Mouse (Mus musculus) stomach, postnatal 0 days (tissue): ENCODE results near the gene Pknox2.

Experiments
- CTCF ChIP-seq: IDR thresholded peaks from 2 replicates; pipeline ENCODE4 v1.5.1; 2016; ENCODE audit warnings: antibody characterized with exemption, low read depth, mild to moderate bottlenecking, moderate library complexity
- EP300 ChIP-seq: optimal IDR thresholded peaks from 2 replicates; pipeline ENCODE3; 2016; ENCODE audit warnings: antibody characterized with exemption

DNA sequence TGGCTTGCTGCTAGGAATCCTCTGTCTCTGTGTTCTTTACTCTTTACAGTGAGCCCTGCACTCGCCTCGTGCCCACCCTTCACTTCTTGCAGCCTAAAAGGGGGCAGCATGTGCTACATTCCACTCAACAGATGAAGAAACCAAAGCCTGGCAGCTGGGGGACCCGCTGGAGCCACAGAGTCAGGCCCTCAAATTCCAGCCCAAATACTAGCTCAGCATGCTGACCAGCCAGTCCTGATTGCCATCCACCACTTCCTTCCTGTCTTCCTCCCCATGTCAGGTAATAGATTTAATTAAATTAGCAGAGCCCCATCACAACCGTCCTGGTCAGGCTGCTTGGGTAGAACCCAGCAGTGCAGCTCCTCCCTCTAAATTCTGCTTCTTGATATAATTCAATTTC is 5.1 kb downstream of the Pknox2 start:
- no peak for TF ChIP-seq CTCF
- TF ChIP-seq EP300 = no peak
